14 mouse cellular contexts compared by ENCODE assay signal in the genomic region with DNA sequence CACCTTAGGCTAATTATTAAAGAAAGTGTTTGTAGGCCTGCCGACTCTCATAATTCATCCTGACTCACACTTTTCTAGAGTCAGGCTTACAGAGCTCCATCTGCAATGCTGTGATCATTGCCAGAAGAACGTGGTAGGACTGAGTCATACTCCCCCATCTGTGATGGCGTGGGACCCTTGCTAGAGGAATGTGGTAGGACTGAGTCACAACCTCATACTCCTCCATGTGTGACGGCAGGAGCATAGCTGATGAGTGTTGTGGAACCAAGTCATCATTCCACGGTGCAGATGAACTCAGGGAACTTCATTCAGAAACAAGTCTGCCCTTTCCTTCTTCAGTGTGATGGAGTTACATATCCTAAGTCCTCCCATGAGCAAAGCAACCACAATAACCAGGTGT.
DNase-seq lines count a peak whose midpoint lies in the region; TF ChIP-seq lines count a peak whose summit lies in the region.
"Had no signal": no experiment of that assay in that cellular context is flagged by ENCODE, and none has a peak within 500 bp of the region (broad histone marks: within the 10 kb centered on the region; RNA-seq: fewer than 3 reads in every experiment).

No protein-coding gene starts in this region.

- TF ChIP-seq EP300 in CH12.LX (IDR thresholded peaks at IDR 0.05; ENCODE audit: low read length), result peak; percentile 26; the same call in 1 of the 2 replicates

- in situ Hi-C loops in CH12.LX (cut with MboI; ENCODE audit: low pct_ligation_motif_present, low pct_unique_long_range_greater_than_20kb, low sequenced_read_pairs), result no loop called here

- no peaks in the 10 kb centered on the region for H3K9me3 ChIP-seq in CH12.LX (replicated peaks; ENCODE audit: low read length)
- H3K9me3 ChIP-seq: forebrain, embryonic 13.5 days; intestine, embryonic 15.5 days had no signal

- no peak for TF ChIP-seq CTCF in CH12.LX (conservative IDR thresholded peaks at IDR 0.05 in 1 of 2, IDR thresholded peaks at IDR 0.05 in 1 of 2; ENCODE audit: low read depth in 2 of 2, low read length in 2 of 2)

- no peak for TF ChIP-seq RAD21 in CH12.LX (IDR thresholded peaks at IDR 0.05; ENCODE audit: low read depth, low read length)

- no peak overlapping the region for H3K4me3 ChIP-seq in CH12.LX (replicated peaks in 1 of 3; ENCODE audit: low read depth in 2 of 3, low read length in 2 of 3, poor library complexity in 1 of 3)
- H3K4me3 ChIP-seq in macrophage (ENCODE audit: inconsistent target), result no peak overlapping the region
- H3K4me3 ChIP-seq: forebrain, embryonic 13.5 days; intestine, embryonic 15.5 days had no signal

- H3K9ac ChIP-seq in CH12.LX (ENCODE audit: insufficient read depth, low read depth), result no peak overlapping the region
- H3K9ac ChIP-seq: forebrain, embryonic 13.5 days; intestine, embryonic 15.5 days had no signal

- H3K36me3 ChIP-seq in CH12.LX (replicated peaks in 1 of 2; ENCODE audit: control insufficient read depth in 1 of 2, insufficient read depth in 1 of 2, low read length in 1 of 2), result no peaks in the 10 kb centered on the region
- H3K36me3 ChIP-seq in macrophage (ENCODE audit: inconsistent target), result no peaks in the 10 kb centered on the region
- H3K36me3 ChIP-seq: intestine, embryonic 15.5 days had no signal

- no peak overlapping the region for H3K27ac ChIP-seq in CH12.LX (ENCODE audit: insufficient read depth, low read depth)
- H3K27ac ChIP-seq in macrophage, result peak overlapping the region; percentile 95
- H3K27ac ChIP-seq: forebrain, embryonic 13.5 days; intestine, embryonic 15.5 days had no signal

- WGBS in macrophage (ENCODE audit: missing documents), result 78% methylated on average over 5 of the region's 5 CpGs

- DNase-seq in 3T3-L1 (ENCODE audit: low read depth, low spot score) (peak; percentile 93), CH12.LX (ENCODE audit: extremely low read depth) (peak; percentile 55)
- peak; percentile 78 to 87 for DNase-seq in layer of hippocampus, adult 18-20 months (ENCODE audit: low spot score in 2 of 2)
- DNase-seq in lung, postnatal 14 days, result no peak
- DNase-seq in cerebellum, postnatal 4 days (ENCODE audit: low spot score in 2 of 2), result no peak
- DNase-seq in urinary bladder, adult 18-20 months (ENCODE audit: low spot score in 2 of 2), result no peak
- DNase-seq: adrenal gland, postnatal 14 days; cerebellum, adult 11-12 months; heart, adult 11 months; heart, postnatal 4 days; lung, adult 18-20 months had no signal

- dilution Hi-C loops in CH12.LX (cut with MboI; ENCODE audit: extremely low pct_ligation_motif_present, extremely low pct_unique_long_range_greater_than_20kb, low sequenced_read_pairs), result no loop called here

- H3K4me2 ChIP-seq in CH12.LX (ENCODE audit: insufficient read depth, low read depth, poor library complexity, severe bottlenecking), result no peak overlapping the region
- H3K4me2 ChIP-seq: forebrain, embryonic 13.5 days; intestine, embryonic 15.5 days had no signal

- TF ChIP-seq POLR2A in CH12.LX (IDR thresholded peaks at IDR 0.05; ENCODE audit: low read depth, low read length), result no peak

- no peaks in the 10 kb centered on the region for H3K27me3 ChIP-seq in CH12.LX (replicated peaks)
- H3K27me3 ChIP-seq: forebrain, embryonic 13.5 days; intestine, embryonic 15.5 days had no signal

- peaks cover 6 to 24% of the 10 kb centered on the region in 2 experiments for H3K4me1 ChIP-seq in CH12.LX (ENCODE audit: control insufficient read depth in 1 of 2, insufficient read depth in 2 of 2)
- H3K4me1 ChIP-seq: forebrain, embryonic 13.5 days; intestine, embryonic 15.5 days had no signal

- H3K79me2 ChIP-seq in CH12.LX (replicated peaks; ENCODE audit: control insufficient read depth, extremely low read depth, insufficient read depth, poor library complexity, severe bottlenecking) (no peaks in the 10 kb centered on the region), macrophage (ENCODE audit: inconsistent target) (peaks cover 31% of the 10 kb centered on the region)

TF ChIP-seq in CH12.LX, 34 proteins besides CTCF, POLR2A, EP300 and RAD21:
- no peak for TF ChIP-seq USF2 (conservative IDR thresholded peaks at IDR 0.05; ENCODE audit: low read depth, low read length)
- peak; percentile 25; the same call in 1 of the 2 replicates for TF ChIP-seq BHLHE40 (IDR thresholded peaks at IDR 0.05; ENCODE audit: low read depth, low read length)
- TF ChIP-seq ETS1 (conservative IDR thresholded peaks at IDR 0.05; ENCODE audit: low read depth, low read length), result peak; percentile 84
TF ChIP-seq in CH12.LX: peak in this region for 2.

Comparison
In these comparisons a context has a peak if more than half of its experiments do, and no peak if none do; other contexts are left out.
1. DNase-seq: peak in 3T3-L1 (single experiment), CH12.LX (single experiment) and layer of hippocampus, adult 18-20 months (2 of 2); none in lung, postnatal 14 days (single experiment), cerebellum, postnatal 4 days (0 of 2) and urinary bladder, adult 18-20 months (0 of 2).